Mouse (Mus musculus): ENCODE measurements at regions not wholly inside any gene's neighbourhood (a gene's known extent, or its start where the extent isn't known, plus 50 kb on each side); places are given as distances from the start of the nearest gene placed in this dataset.

GRCm38 (mm10) chr15:38569011-38569640 lies 1143.8 kb downstream of the 4930447A16Rik start:
- DNase-seq (ENCODE audit: low spot score): no peak
- H3K27me3 ChIP-seq (ENCODE audit: low read depth, poor library complexity, severe bottlenecking): no peaks in the 10 kb centered on the region
- no peaks in the 10 kb centered on the region for H3K9me3 ChIP-seq (replicated peaks)
- H3K4me3 ChIP-seq: no peak overlapping the region
- no peak overlapping the region for H3K27ac ChIP-seq
- 0 out of 2 replicates have a peak, but pooled peaks cover 5% of the 10 kb centered on the region for H3K4me1 ChIP-seq
- H3K36me3 ChIP-seq: no peaks in the 10 kb centered on the region
- 88% methylated on average over 10 of the region's 10 CpGs for WGBS

GRCm38 (mm10) chr15:38570144-38570543 lies 1144.8 kb downstream of the 4930447A16Rik start:
- DNase-seq (ENCODE audit: low spot score): no peak
- Histone ChIP-seq H3K27me3 (ENCODE audit: low read depth, poor library complexity, severe bottlenecking) (no peaks in the 10 kb centered on the region), H3K27ac (no peak overlapping the region), H3K4me1 (0 out of 2 replicates have a peak, but pooled peaks cover 5% of the 10 kb centered on the region), H3K4me3 (no peak overlapping the region), H3K36me3 (no peaks in the 10 kb centered on the region), H3K9me3 (replicated peaks) (no peaks in the 10 kb centered on the region)
- WGBS: 94% methylated on average over 8 of the region's 8 CpGs

GRCm38 (mm10) chr15:38570735-38571134 lies 1145.4 kb downstream of the 4930447A16Rik start:
- Histone ChIP-seq H3K4me3 (no peak overlapping the region), H3K27me3 (ENCODE audit: low read depth, poor library complexity, severe bottlenecking) (no peaks in the 10 kb centered on the region), H3K9me3 (replicated peaks) (no peaks in the 10 kb centered on the region), H3K4me1 (0 out of 2 replicates have a peak, but pooled peaks cover 5% of the 10 kb centered on the region), H3K36me3 (no peaks in the 10 kb centered on the region), H3K27ac (no peak overlapping the region)
- 73% methylated on average over 8 of the region's 8 CpGs for WGBS
- DNase-seq (ENCODE audit: low spot score): no peak

GRCm38 (mm10) chr15:38572652-38573051 lies 1147.3 kb downstream of the 4930447A16Rik start:
- 85% methylated on average over 4 of the region's 4 CpGs for WGBS
- 0 out of 2 replicates have a peak, but pooled peaks cover 5% of the 10 kb centered on the region for H3K4me1 ChIP-seq
- H3K27me3 ChIP-seq (ENCODE audit: low read depth, poor library complexity, severe bottlenecking): no peaks in the 10 kb centered on the region
- no peak overlapping the region for H3K27ac ChIP-seq
- no peak overlapping the region for H3K4me3 ChIP-seq
- no peak for DNase-seq (ENCODE audit: low spot score)
- H3K36me3 ChIP-seq: no peaks in the 10 kb centered on the region
- no peaks in the 10 kb centered on the region for H3K9me3 ChIP-seq (replicated peaks)

DNA sequence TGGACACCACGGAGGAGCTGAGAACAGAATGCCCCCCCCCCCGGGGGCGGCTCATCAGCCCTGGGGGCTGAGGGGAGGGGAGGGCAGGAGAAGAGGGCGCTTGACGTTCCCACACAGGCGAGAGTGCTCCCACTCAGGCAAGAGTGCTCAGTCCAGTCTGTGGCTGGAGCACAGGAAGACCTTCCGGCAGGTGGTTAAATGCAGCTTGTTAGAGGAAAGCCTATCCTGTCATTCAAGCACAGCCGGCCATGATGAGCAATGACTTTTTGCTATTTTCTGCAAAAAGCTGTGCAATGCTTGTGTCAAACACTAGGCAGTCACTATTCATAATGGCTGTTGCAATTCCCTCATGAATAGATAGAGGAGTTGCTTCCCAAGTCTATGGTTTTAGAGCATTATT lies 1149.1 kb downstream of the 4930447A16Rik start:
- 80% methylated on average over 8 of the region's 8 CpGs for WGBS
- no peaks in the 10 kb centered on the region for H3K36me3 ChIP-seq
- 0 out of 2 replicates have a peak, but pooled peaks cover 5% of the 10 kb centered on the region for H3K4me1 ChIP-seq
- H3K27ac ChIP-seq: no peak overlapping the region
- no peaks in the 10 kb centered on the region for H3K27me3 ChIP-seq (ENCODE audit: low read depth, poor library complexity, severe bottlenecking)
- no peak overlapping the region for H3K4me3 ChIP-seq
- H3K9me3 ChIP-seq (replicated peaks): no peaks in the 10 kb centered on the region
- no peak for DNase-seq (ENCODE audit: low spot score)

DNA sequence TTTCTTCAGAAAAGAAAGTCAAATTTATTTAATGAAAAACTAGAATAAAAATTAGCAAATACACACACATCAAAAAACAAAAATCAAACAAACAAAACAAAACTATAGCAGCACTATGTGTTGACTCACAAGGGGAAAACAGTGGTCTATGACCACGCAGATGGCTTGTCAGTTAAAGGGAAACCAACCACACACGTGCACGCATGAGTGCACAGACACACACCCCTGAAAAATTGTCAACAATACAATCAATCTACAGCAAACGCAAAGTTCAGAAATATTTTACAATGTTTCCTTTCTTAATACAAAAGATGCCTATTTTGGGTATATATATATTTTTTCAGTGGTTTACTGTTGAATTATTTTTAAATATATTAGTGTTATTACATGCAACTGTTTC lies 1149.9 kb downstream of the 4930447A16Rik start:
- no peak for DNase-seq (ENCODE audit: low spot score)
- Histone ChIP-seq H3K36me3 (no peaks in the 10 kb centered on the region), H3K27me3 (ENCODE audit: low read depth, poor library complexity, severe bottlenecking) (no peaks in the 10 kb centered on the region), H3K4me1 (0 out of 2 replicates have a peak, but pooled peaks cover 5% of the 10 kb centered on the region), H3K27ac (no peak overlapping the region), H3K9me3 (replicated peaks) (no peaks in the 10 kb centered on the region), H3K4me3 (no peak overlapping the region)
- 92% methylated on average over 4 of the region's 4 CpGs for WGBS

- 90% methylated on average over 4 of the region's 4 CpGs for WGBS
- Histone ChIP-seq H3K36me3 (no peaks in the 10 kb centered on the region), H3K4me3 (no peak overlapping the region), H3K9me3 (replicated peaks) (no peaks in the 10 kb centered on the region), H3K27me3 (ENCODE audit: low read depth, poor library complexity, severe bottlenecking) (no peaks in the 10 kb centered on the region), H3K27ac (no peak overlapping the region), H3K4me1 (no peaks in the 10 kb centered on the region)
- DNase-seq (ENCODE audit: low spot score): no peak
These were observed 1152.3 kb downstream of the 4930447A16Rik start for GRCm38 (mm10) chr15:38577691-38578090.

DNA sequence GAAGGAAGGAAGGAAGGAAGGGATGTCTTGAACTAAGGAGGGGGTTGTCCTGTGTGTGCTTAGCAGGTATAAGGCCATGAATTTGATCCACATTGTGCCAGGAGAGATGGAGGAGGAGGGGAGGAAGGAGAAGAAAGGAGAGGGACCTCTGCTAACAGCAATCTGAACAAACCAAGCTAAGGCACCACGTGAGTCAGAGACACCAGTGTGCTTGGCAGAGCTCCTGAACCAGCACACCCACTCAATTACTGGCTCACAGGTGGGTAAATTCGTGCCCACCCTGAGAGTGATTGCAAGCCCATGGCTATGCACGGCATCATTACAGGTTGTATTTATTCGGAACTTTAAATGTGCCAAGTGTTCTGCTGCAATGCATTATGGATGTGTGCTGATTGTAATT lies 1154.1 kb downstream of the 4930447A16Rik start:
- no peak for DNase-seq (ENCODE audit: low spot score)
- no peaks in the 10 kb centered on the region for H3K36me3 ChIP-seq
- no peaks in the 10 kb centered on the region for H3K9me3 ChIP-seq (replicated peaks)
- no peak overlapping the region for H3K4me3 ChIP-seq
- H3K27me3 ChIP-seq (ENCODE audit: low read depth, poor library complexity, severe bottlenecking): no peaks in the 10 kb centered on the region
- H3K4me1 ChIP-seq: no peaks in the 10 kb centered on the region
- no peak overlapping the region for H3K27ac ChIP-seq
- 83% methylated on average over 4 of the region's 4 CpGs for WGBS

- H3K9me3 ChIP-seq (replicated peaks): no peaks in the 10 kb centered on the region
These were observed 1158.1 kb downstream of the 4930447A16Rik start for GRCm38 (mm10) chr15:38583500-38583899.

DNA sequence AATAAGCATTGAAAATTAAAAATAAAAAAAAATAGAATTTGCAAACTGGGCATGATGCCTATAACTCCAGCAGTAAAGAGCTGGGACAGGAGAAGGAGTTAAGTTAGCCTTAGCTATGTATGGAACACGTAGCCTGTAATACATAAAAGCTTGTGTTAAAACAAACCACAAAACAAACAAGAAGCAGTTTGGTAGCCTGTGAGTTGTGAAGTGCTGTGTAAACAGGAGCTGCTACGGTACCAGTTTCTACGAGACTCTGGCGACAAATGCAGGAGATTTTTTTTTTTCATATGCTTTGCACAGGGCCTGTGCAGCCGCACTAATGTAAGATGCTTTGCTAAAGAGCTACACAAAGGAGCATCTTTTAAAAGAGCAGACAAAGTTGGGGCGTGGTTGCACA lies 1159.1 kb downstream of the 4930447A16Rik start:
- no peaks in the 10 kb centered on the region for H3K9me3 ChIP-seq (replicated peaks)
- no peak overlapping the region for H3K27ac ChIP-seq
- H3K4me1 ChIP-seq: peaks cover 3% of the 10 kb centered on the region; the same call in 1 of the 2 replicates
- no peak for DNase-seq (ENCODE audit: low spot score)
- 89% methylated on average over 6 of the region's 6 CpGs for WGBS
- no peaks in the 10 kb centered on the region for H3K27me3 ChIP-seq (ENCODE audit: low read depth, poor library complexity, severe bottlenecking)
- no peak overlapping the region for H3K4me3 ChIP-seq
- no peaks in the 10 kb centered on the region for H3K36me3 ChIP-seq

More at GRCm38 (mm10) chr15:38583500-38583899, 1158.1 kb downstream of the 4930447A16Rik start:
- no peak for DNase-seq (ENCODE audit: low spot score)
- Histone ChIP-seq H3K4me3 (no peak overlapping the region), H3K4me1 (peaks cover 3% of the 10 kb centered on the region; the same call in 1 of the 2 replicates), H3K27me3 (ENCODE audit: low read depth, poor library complexity, severe bottlenecking) (no peaks in the 10 kb centered on the region), H3K36me3 (no peaks in the 10 kb centered on the region), H3K27ac (no peak overlapping the region)
- 84% methylated on average over 5 of the region's 5 CpGs for WGBS

DNA sequence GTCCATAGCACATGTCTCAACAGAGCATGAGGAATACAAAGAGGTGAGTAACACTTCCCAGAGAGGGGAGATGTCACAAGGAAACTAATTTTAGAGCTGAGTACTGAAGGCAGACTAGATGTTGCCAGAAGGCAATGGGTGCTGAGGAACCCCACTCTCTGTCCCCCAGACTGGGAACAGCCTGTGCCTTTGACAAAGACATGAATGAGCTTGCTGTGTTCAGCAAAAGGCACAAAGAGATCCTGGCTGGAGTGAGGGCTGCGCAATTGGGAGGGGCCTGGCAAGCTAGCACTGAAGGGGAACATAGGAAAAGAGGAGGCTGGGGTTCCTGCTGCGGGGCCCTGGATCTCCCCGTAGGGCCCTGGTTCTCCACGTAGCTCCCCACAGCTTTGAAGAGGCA lies 1160.3 kb downstream of the 4930447A16Rik start:
- no peak overlapping the region; the same call in 1 of the 2 replicates for H3K27ac ChIP-seq
- H3K4me3 ChIP-seq: no peak overlapping the region
- WGBS: 78% methylated on average over 4 of the region's 4 CpGs
- no peaks in the 10 kb centered on the region for H3K27me3 ChIP-seq (ENCODE audit: low read depth, poor library complexity, severe bottlenecking)
- peaks cover 3% of the 10 kb centered on the region; the same call in 1 of the 2 replicates for H3K4me1 ChIP-seq
- H3K36me3 ChIP-seq: no peaks in the 10 kb centered on the region
- H3K9me3 ChIP-seq (replicated peaks): no peaks in the 10 kb centered on the region
- no peak for DNase-seq (ENCODE audit: low spot score)

- H3K27ac ChIP-seq: no peak overlapping the region
- no peak for DNase-seq (ENCODE audit: low spot score)
- H3K36me3 ChIP-seq: no peaks in the 10 kb centered on the region
- 85% methylated on average over 10 of the region's 10 CpGs for WGBS
- H3K4me1 ChIP-seq: peaks cover 3% of the 10 kb centered on the region; the same call in 1 of the 2 replicates
- no peaks in the 10 kb centered on the region for H3K9me3 ChIP-seq (replicated peaks)
- H3K4me3 ChIP-seq: no peak overlapping the region
- H3K27me3 ChIP-seq (ENCODE audit: low read depth, poor library complexity, severe bottlenecking): no peaks in the 10 kb centered on the region
These were observed 1161.2 kb downstream of the 4930447A16Rik start for GRCm38 (mm10) chr15:38586594-38586993.

GRCm38 (mm10) chr15:38588268-38588667 lies 1162.9 kb downstream of the 4930447A16Rik start:
- DNase-seq (ENCODE audit: low spot score): no peak
- no peak overlapping the region for H3K27ac ChIP-seq
- 70% methylated on average over 5 of the region's 5 CpGs for WGBS

More at GRCm38 (mm10) chr15:38588268-38588667, 1162.9 kb downstream of the 4930447A16Rik start:
- H3K27me3 ChIP-seq (ENCODE audit: low read depth, poor library complexity, severe bottlenecking): no peaks in the 10 kb centered on the region
- no peaks in the 10 kb centered on the region for H3K9me3 ChIP-seq (replicated peaks)
- no peak overlapping the region for H3K4me3 ChIP-seq
- peaks cover 3% of the 10 kb centered on the region; the same call in 1 of the 2 replicates for H3K4me1 ChIP-seq
- no peaks in the 10 kb centered on the region for H3K36me3 ChIP-seq

All from limb, embryonic 10.5 days (tissue).